Mouse (Mus musculus) forebrain, embryonic 13.5 days (tissue): ENCODE measurements around the gene Zfp385b. TPM values are rescaled to one million over a fixed set of nuclear protein-coding genes. Genes with fewer than 3 reads are reported as not detected.
A peak's percentile ranks its signal among the peaks of the same experiment; 100 is the strongest.

Experiments used
- ATAC-seq: fragments of 200-750 bp; cut with Nextera tagmentation; 2 replicates; pipeline ENCODE4 v1.8.0; 2017
- H3K27ac ChIP-seq: fragments of 300-500 bp; sonication (generic); 2 replicates; pipeline ENCODE4 v1.5.1; 2015; ENCODE audit warnings: inconsistent platforms, mild to moderate bottlenecking, moderate library complexity
- H3K27me3 ChIP-seq: fragments of 300-500 bp; sonication (generic); 2 replicates; pipeline ENCODE4 v1.6.1; 2015; ENCODE audit warnings: mild to moderate bottlenecking, inconsistent platforms
- H3K36me3 ChIP-seq: fragments of 300-500 bp; sonication (generic); 2 replicates; pipeline ENCODE4 v1.6.1; 2015; ENCODE audit warnings: mild to moderate bottlenecking, inconsistent platforms; ENCODE audit not compliant: poor library complexity, severe bottlenecking
- H3K4me1 ChIP-seq: fragments of 300-500 bp; sonication (generic); 2 replicates; pipeline ENCODE4 v1.6.1; 2015; ENCODE audit warnings: inconsistent platforms
- H3K4me2 ChIP-seq: fragments of 300-500 bp; sonication (generic); 2 replicates; pipeline ENCODE4 v1.6.1; 2015; ENCODE audit warnings: inconsistent platforms, mild to moderate bottlenecking, moderate library complexity
- H3K4me3 ChIP-seq: fragments of 300-500 bp; sonication (generic); 2 replicates; pipeline ENCODE4 v1.5.1; 2015; ENCODE audit warnings: mild to moderate bottlenecking, inconsistent platforms
- H3K9ac ChIP-seq: fragments of 300-500 bp; sonication (generic); 2 replicates; pipeline ENCODE4 v1.6.1; 2015; ENCODE audit warnings: mild to moderate bottlenecking, inconsistent platforms
- H3K9me3 ChIP-seq: fragments of 300-500 bp; sonication (generic); replicated peaks from 2 replicates; pipeline ENCODE4 v1.6.1; 2016; ENCODE audit warnings: inconsistent platforms
- WGBS: fragments of 180-500 bp; shearing (Covaris S2); methylation state at CpG from one replicate; pipeline ENCODE4 v1.1.7; 2015; 5-methylcytosine and 5-hydroxymethylcytosine counted together
- polyA plus RNA-seq: library from polyadenylated mRNA; unstranded; fragments of >200 nt; fragmentation: Nextera tagmentation; extraction: Ambion mirVana; gene quantifications from 2 replicates; pipeline ENCODE4 v1.2.1, GENCODE M21; 2015

The Zfp385b gene
- polyA plus RNA-seq, 1 experiment from 2014 or later: 4.6 TPM

GRCm38 (mm10) chr2:77379332-77379731, 440.1 kb downstream of the Zfp385b start:
- Histone ChIP-seq H3K27me3 (no peaks in the 10 kb centered on the region), H3K4me2 (no peak overlapping the region), H3K4me3 (no peak overlapping the region), H3K4me1 (no peaks in the 10 kb centered on the region), H3K9ac (no peak overlapping the region), H3K27ac (no peak overlapping the region), H3K9me3 (no peaks in the 10 kb centered on the region), H3K36me3 (no peaks in the 10 kb centered on the region)
- WGBS: 94% methylated on average over 5 of the region's 5 CpGs
- ATAC-seq: no peak

DNA sequence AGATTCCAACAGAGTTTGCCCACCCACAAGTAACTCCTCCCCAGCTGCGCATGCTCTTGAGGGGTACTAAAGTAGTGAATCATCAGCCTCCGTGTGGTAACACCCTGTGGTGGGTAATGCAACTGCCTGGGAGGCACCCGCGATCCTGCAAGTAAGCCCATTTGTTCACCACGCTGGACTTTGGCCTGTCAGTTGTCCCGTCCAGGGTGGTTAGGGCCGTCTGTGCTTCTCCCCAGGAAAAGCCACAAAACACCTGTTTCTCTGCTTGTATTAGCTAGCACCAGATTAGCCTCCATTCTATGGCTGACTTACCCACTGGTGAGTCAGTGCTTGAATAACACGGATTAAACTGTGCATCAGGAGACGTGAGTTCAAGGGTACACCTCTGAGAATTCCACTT, 442.6 kb downstream of the Zfp385b start:
- WGBS: 86% methylated on average over 9 of the region's 9 CpGs
- H3K9me3 ChIP-seq: no peaks in the 10 kb centered on the region
- H3K4me3 ChIP-seq: no peak overlapping the region
- no peaks in the 10 kb centered on the region for H3K27me3 ChIP-seq
- H3K36me3 ChIP-seq: no peaks in the 10 kb centered on the region
- H3K4me1 ChIP-seq: no peaks in the 10 kb centered on the region
- H3K4me2 ChIP-seq: no peak overlapping the region
- H3K9ac ChIP-seq: no peak overlapping the region
- H3K27ac ChIP-seq: no peak overlapping the region
- ATAC-seq: no peak

DNA sequence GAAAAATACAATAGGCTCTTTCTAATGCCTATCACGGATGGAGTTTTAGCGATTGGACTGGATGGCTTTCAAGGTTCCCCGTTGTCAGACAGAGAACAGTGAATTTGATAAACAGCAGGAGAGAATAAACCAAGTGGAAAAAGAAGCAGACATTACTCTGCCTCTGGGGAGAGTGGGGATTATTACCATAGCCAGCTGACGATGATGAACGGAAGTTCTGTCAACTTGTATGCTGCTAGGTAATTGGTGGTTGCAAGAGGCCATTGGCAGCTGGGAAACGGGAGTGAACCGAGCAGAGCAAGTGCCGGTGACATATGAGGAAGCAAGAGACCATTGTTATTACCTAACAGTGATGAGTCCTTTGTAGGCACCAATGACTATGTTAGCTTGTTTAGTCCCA, 444.3 kb downstream of the Zfp385b start:
- no peak overlapping the region for H3K27ac ChIP-seq
- H3K4me2 ChIP-seq: no peak overlapping the region
- no peaks in the 10 kb centered on the region for H3K36me3 ChIP-seq
- no peak overlapping the region for H3K9ac ChIP-seq
- 58% methylated on average over 8 of the region's 8 CpGs for WGBS
- H3K27me3 ChIP-seq: no peaks in the 10 kb centered on the region
- no peak overlapping the region for H3K4me3 ChIP-seq
- ATAC-seq: 0 out of 2 replicates have a peak, but pooled peaks have one; percentile 27
- H3K9me3 ChIP-seq: no peaks in the 10 kb centered on the region
- no peaks in the 10 kb centered on the region for H3K4me1 ChIP-seq

- 58% methylated on average over 4 of the region's 4 CpGs for WGBS
- no peak for ATAC-seq
- Histone ChIP-seq H3K4me1 (no peaks in the 10 kb centered on the region), H3K4me2 (no peak overlapping the region), H3K9me3 (no peaks in the 10 kb centered on the region), H3K27ac (no peak overlapping the region), H3K4me3 (no peak overlapping the region), H3K9ac (no peak overlapping the region), H3K27me3 (no peaks in the 10 kb centered on the region), H3K36me3 (no peaks in the 10 kb centered on the region)
Measured at GRCm38 (mm10) chr2:77369174-77369573, 450.3 kb downstream of the Zfp385b start.

Other genes starting within 250 kb of the Zfp385b start
- 30.2 and 32.7 TPM in 2 replicates for gene Cwc22, start 126.7 kb upstream of the Zfp385b start, polyA plus RNA-seq